Mouse (Mus musculus): ENCODE results near the gene Hyal4.

- TF ChIP-seq CTCF (IDR thresholded peaks at IDR 0.05) (no peak), EP300 (IDR thresholded peaks at IDR 0.05; ENCODE audit: insufficient read depth, low read depth, low read length) (no peak), POLR2A (IDR thresholded peaks at IDR 0.05; ENCODE audit: insufficient read depth, low read depth, low read length) (no peak)
Observed at GRCm38 (mm10) chr6:24779182-24779581, 31.1 kb downstream of the Hyal4 start.
